Mouse (Mus musculus) erythroblast, embryonic 14.5 days (primary cell): Measurements from ENCODE around the gene Mob4.

Experiments used
- GATA1 ChIP-seq: IDR thresholded peaks from 2 replicates; pipeline ENCODE4 v1.6.1; 2012; ENCODE audit warnings: low read length, inconsistent platforms, mixed read lengths
- TAL1 ChIP-seq: IDR thresholded peaks from 3 replicates; pipeline ENCODE4 v1.6.1; 2012; ENCODE audit warnings: low read length, inconsistent platforms, mixed read lengths

DNA sequence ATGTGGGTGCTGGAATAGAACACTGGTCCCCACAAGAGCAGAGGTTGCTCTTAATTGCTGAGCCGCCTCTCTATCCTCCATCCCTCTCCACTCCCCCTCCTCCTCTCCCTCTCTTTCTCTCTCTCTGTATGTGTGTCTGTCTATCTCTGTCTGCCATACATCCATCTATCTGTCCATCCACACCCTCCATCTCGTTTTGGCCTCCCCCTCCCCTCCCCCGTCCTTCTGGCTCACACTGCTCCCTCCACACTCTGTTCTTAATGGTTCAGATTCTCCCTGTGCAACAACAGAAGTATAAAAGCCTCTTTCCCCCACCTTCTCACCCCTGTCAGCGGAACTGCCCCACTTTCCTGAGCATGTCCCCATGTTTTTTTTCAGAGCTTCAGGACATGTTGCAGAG is 36.5 kb downstream of the Mob4 start:
- TF ChIP-seq TAL1 (no peak), GATA1 (no peak)
